Mouse (Mus musculus): ENCODE measurements around the gene Rrn3. TPM values are rescaled to one million over a fixed set of nuclear protein-coding genes. Genes with fewer than 3 reads are reported as not detected.
"Not testable (repeated sequence)": the region's sequence is repeated elsewhere in the genome, so short reads cannot be mapped to it uniquely, and the experiment has no call there.

Gene Rrn3
- polyA plus RNA-seq, 1 experiment, result 52.4 TPM

GRCm38 (mm10) chr16:13781216-13781615 is 708 bp downstream of the Rrn3 start:
- no peak overlapping the region for H3K27ac ChIP-seq (ENCODE audit: insufficient read depth, low read length)
- peak overlapping the region; percentile 94 for H3K4me3 ChIP-seq (ENCODE audit: insufficient read depth, low read length)
- no peak for TF ChIP-seq POLR2A (IDR thresholded peaks at IDR 0.05; ENCODE audit: low read depth, low read length)
- no peak for TF ChIP-seq CTCF (IDR thresholded peaks at IDR 0.05; ENCODE audit: borderline replicate concordance, insufficient read depth, low read length)
- H3K4me1 ChIP-seq (ENCODE audit: control insufficient read depth, insufficient read depth, low read length), result peaks cover 3% of the 10 kb centered on the region

GRCm38 (mm10) chr16:13785932-13786331 is 5.4 kb downstream of the Rrn3 start:
- no peak for TF ChIP-seq CTCF (IDR thresholded peaks at IDR 0.05; ENCODE audit: borderline replicate concordance, insufficient read depth, low read length)
- no peak for TF ChIP-seq POLR2A (IDR thresholded peaks at IDR 0.05; ENCODE audit: low read depth, low read length)
- peaks cover 3% of the 10 kb centered on the region for H3K4me1 ChIP-seq (ENCODE audit: control insufficient read depth, insufficient read depth, low read length)
- H3K27ac ChIP-seq (ENCODE audit: insufficient read depth, low read length), result no peak overlapping the region
- H3K4me3 ChIP-seq (ENCODE audit: insufficient read depth, low read length), result no peak overlapping the region

DNA sequence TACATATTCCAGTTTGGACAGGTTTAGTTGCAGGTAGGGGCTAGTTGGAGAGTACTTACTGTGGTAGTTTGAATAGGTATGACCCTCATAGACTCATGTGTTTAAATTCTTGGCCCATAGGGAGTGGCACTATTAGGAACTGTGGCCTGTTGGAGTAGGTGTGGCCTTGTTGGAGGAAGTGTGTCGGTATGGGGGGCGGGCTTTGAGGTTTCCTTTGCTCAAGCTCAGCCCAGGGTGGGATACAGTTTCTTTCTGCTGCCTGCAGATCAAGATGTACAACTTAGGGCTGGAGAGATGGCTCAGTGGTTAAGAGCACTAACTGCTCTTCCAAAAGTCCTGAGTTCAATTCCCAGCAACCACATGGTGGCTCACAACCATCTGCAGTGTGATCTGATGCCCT is 12.9 kb downstream of the Rrn3 start:
- H3K4me1 ChIP-seq (ENCODE audit: control insufficient read depth, insufficient read depth, low read length); H3K27ac ChIP-seq (ENCODE audit: insufficient read depth, low read length); H3K4me3 ChIP-seq (ENCODE audit: insufficient read depth, low read length): not testable (repeated sequence)

GRCm38 (mm10) chr16:13796746-13797175 is 16.3 kb downstream of the Rrn3 start:
- H3K27ac ChIP-seq (ENCODE audit: insufficient read depth, low read length), result no peak overlapping the region
- no peak for TF ChIP-seq POLR2A (IDR thresholded peaks at IDR 0.05; ENCODE audit: low read depth, low read length)
- no peak for TF ChIP-seq CTCF (IDR thresholded peaks at IDR 0.05; ENCODE audit: borderline replicate concordance, insufficient read depth, low read length)
- no peaks in the 10 kb centered on the region for H3K4me1 ChIP-seq (ENCODE audit: control insufficient read depth, insufficient read depth, low read length)
- H3K4me3 ChIP-seq (ENCODE audit: insufficient read depth, low read length), result no peak overlapping the region

DNA sequence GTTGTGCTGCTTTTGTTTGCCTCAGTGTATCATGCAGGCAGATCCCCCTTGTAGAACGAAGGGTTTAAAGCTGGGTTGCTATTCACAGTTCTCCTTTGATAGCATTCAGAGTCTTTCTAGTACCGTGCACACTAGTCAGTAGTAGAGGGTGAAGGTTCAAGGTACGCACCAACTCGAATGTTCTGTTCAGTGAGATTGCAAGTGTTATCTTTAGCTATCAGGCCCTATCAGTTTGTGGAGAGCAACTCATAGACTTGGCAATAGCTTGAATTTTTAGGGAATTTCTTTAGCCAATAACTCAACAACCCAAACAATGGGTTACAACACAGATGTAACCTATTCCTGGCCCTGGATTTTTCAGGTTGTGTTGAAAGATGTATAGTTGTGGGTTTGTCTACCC is 20.7 kb downstream of the Rrn3 start:
- no peak for TF ChIP-seq POLR2A (IDR thresholded peaks at IDR 0.05; ENCODE audit: low read depth, low read length)
- no peak for TF ChIP-seq CTCF (IDR thresholded peaks at IDR 0.05; ENCODE audit: borderline replicate concordance, insufficient read depth, low read length)
- Histone ChIP-seq H3K4me1 (ENCODE audit: control insufficient read depth, insufficient read depth, low read length) (no peaks in the 10 kb centered on the region), H3K27ac (ENCODE audit: insufficient read depth, low read length) (no peak overlapping the region), H3K4me3 (ENCODE audit: insufficient read depth, low read length) (no peak overlapping the region)

GRCm38 (mm10) chr16:13804666-13805065 is 24.2 kb downstream of the Rrn3 start:
- Histone ChIP-seq H3K4me1 (ENCODE audit: control insufficient read depth, insufficient read depth, low read length) (no peaks in the 10 kb centered on the region), H3K4me3 (ENCODE audit: insufficient read depth, low read length) (no peak overlapping the region), H3K27ac (ENCODE audit: insufficient read depth, low read length) (no peak overlapping the region)
- TF ChIP-seq POLR2A (IDR thresholded peaks at IDR 0.05; ENCODE audit: low read depth, low read length) (no peak), CTCF (IDR thresholded peaks at IDR 0.05; ENCODE audit: borderline replicate concordance, insufficient read depth, low read length) (no peak)

DNA sequence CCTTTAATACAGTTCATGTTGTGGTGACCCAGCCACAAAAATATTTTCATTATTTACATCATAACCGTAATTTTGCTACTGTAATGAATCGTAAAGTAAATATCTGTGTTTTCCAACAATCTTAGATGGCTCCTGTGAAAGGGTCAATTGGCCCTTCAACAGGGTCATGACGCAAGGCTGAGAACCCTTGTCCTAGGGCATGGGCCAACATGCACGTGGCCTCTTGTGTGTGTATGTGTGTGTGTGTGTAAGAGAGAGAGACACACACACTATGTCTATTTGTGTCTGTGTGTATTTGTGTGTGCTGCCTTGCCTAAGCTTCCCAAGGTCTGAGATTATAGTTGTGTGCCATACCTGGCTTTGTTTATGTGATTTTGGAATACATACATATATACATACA is 27.1 kb downstream of the Rrn3 start:
- TF ChIP-seq POLR2A (IDR thresholded peaks at IDR 0.05; ENCODE audit: low read depth, low read length) (no peak), CTCF (IDR thresholded peaks at IDR 0.05; ENCODE audit: borderline replicate concordance, insufficient read depth, low read length) (no peak)
- Histone ChIP-seq H3K4me1 (ENCODE audit: control insufficient read depth, insufficient read depth, low read length) (no peaks in the 10 kb centered on the region), H3K27ac (ENCODE audit: insufficient read depth, low read length) (no peak overlapping the region), H3K4me3 (ENCODE audit: insufficient read depth, low read length) (no peak overlapping the region)

DNA sequence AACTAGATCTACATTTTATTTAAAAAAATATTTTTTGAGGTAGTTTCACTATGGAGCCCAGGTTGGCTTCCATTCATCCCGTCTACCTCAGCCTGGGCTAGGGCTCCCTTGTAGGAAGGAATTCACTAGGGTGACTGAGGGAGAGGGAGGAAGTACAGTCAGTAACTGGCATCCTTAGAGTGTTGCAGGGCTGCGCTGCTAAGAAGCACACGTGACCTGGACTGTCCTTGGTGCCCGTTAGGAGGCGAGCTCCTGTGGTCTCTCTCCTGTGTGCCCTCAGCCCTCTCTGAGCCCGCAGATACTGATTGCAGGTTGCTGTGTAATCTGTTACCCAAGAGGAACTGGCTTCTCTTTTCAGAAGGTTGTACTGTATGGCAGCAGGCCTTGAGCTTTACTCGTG is 27.9 kb downstream of the Rrn3 start:
- no peak for TF ChIP-seq POLR2A (IDR thresholded peaks at IDR 0.05; ENCODE audit: low read depth, low read length)
- no peak for TF ChIP-seq CTCF (IDR thresholded peaks at IDR 0.05; ENCODE audit: borderline replicate concordance, insufficient read depth, low read length)
- Histone ChIP-seq H3K4me1 (ENCODE audit: control insufficient read depth, insufficient read depth, low read length) (no peaks in the 10 kb centered on the region), H3K4me3 (ENCODE audit: insufficient read depth, low read length) (no peak overlapping the region), H3K27ac (ENCODE audit: insufficient read depth, low read length) (no peak overlapping the region)

- no peak for TF ChIP-seq POLR2A (IDR thresholded peaks at IDR 0.05; ENCODE audit: low read depth, low read length)
- no peak for TF ChIP-seq CTCF (IDR thresholded peaks at IDR 0.05; ENCODE audit: borderline replicate concordance, insufficient read depth, low read length)
- Histone ChIP-seq H3K4me3 (ENCODE audit: insufficient read depth, low read length) (no peak overlapping the region), H3K27ac (ENCODE audit: insufficient read depth, low read length) (no peak overlapping the region), H3K4me1 (ENCODE audit: control insufficient read depth, insufficient read depth, low read length) (no peaks in the 10 kb centered on the region)
These were observed 31.6 kb downstream of the Rrn3 start for GRCm38 (mm10) chr16:13812152-13812551.

- no peak overlapping the region for H3K27ac ChIP-seq (ENCODE audit: insufficient read depth, low read length)
- no peak overlapping the region for H3K4me3 ChIP-seq (ENCODE audit: insufficient read depth, low read length)
- H3K4me1 ChIP-seq (ENCODE audit: control insufficient read depth, insufficient read depth, low read length), result no peaks in the 10 kb centered on the region
- TF ChIP-seq POLR2A (IDR thresholded peaks at IDR 0.05; ENCODE audit: low read depth, low read length) (no peak), CTCF (IDR thresholded peaks at IDR 0.05; ENCODE audit: borderline replicate concordance, insufficient read depth, low read length) (no peak)
These were observed 32.7 kb downstream of the Rrn3 start for GRCm38 (mm10) chr16:13813200-13813599.

All from embryonic fibroblast, embryonic 13.5 days (primary cell).